Mouse (Mus musculus) cortical plate, adult 2 months (tissue): ENCODE measurements around the gene Pip5k1b.

Source experiments
- CTCF ChIP-seq: fragments of 200-500 bp; IDR thresholded peaks from 2 replicates; pipeline ENCODE4 v1.5.1; 2011; ENCODE audit warnings: mild to moderate bottlenecking, control low read depth, low read length; ENCODE audit not compliant: insufficient read depth; ENCODE audit errors: extremely low read depth
- POLR2A ChIP-seq: fragments of 200-500 bp; IDR thresholded peaks from 2 replicates; pipeline ENCODE4 v1.6.1; 2011; ENCODE audit warnings: mild to moderate bottlenecking, low read length, control low read depth; ENCODE audit not compliant: insufficient read depth; ENCODE audit errors: extremely low read depth

DNA sequence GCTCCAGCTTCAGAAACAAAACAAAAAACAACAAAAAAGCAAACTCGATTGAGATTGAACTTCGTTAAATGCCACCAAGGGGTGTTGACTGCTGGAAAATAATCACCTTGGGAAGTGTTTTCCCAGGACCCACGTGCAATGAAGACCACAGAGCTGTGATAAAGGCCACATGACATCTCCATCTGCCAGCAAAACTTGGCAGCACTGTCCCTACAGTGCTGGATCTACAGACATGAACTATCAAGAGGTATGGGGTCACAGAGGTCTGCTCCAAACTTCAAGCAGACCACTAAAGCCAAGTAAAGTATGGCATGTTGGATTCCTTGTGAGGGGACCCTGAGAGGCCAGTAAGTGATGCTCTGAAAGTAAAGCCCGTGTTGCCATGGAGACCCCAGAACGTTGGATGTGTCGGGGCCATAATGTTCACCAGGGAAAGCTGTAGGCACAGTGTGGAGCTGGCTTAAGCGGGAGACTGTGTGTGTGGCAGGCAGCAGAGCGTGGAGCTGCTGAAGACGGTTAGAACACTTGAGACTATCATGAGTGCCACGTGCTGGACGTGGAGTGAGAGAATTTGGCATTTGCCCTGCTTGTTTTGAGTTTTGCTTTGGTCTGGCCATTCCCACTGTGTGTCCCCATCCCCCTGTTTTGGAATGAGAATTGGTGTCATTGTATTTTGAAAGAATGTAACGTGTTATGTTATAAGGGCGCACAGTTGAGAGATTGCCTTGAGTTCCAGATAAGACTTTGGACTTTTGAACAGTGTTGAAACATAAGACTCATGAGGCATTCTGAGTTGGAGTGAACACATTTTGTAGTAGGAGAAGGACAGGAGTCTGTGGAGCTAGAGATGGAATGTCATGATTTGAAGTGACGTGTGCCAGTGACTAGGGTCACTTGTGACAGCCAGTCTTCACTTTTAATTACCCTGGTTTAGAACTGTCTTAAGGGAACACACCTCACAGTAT is 12.0 kb downstream of the Pip5k1b start:
- TF ChIP-seq CTCF (no peak), POLR2A (no peak)
